Mouse (Mus musculus) kidney, postnatal 10 days (tissue): ENCODE data around the gene Pgghg.

Experiments used
- DNase-seq: peaks from one replicate; pipeline ENCODE4 v3.0.0; 2021; ENCODE audit warnings: mixed read lengths

Gene Pgghg

DNA sequence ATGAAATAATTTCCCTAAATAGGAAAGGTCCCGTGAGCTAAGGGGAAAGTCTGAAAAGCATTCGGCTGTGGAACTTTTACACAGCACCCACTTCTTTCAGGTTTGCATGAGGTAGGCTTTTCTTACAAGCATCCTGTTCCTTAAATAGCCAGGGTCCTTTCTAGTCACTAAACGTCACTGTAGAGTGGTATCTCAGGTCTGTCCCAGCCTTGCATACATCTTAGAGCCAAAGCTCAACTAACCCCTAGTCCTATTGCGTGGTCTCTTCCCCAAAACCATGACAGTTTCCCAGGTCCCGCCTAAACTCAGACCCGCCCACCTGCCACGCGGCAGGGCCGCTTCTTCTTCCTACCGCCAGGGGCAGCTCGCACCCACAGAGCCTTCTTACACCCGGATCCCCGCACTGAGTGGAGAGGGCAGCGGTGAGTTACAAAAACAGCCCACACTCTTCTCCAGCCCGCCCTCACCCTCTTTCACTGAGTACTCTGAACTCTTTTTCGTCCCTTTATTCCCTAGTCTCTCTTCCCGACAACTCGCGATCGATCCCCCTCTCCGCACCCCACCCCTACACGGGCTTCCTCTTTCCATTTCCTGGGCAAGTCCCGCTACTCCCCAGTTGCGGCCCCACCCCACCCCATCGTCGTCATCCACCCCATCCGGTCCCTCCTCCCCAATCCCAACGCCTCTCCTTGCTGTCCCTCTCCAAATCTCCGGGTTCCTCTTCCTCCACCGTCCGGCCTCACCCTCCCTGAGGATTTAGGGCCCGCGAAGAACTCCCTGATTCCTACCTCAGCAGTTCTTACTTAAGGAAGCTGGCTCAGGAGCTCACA lies at the start of gene Pgghg:
TSS of gene Pgghg (plus strand) at position 170 of the 830 bp plus-strand sequence.
- peak; percentile 93 for DNase-seq

DNA sequence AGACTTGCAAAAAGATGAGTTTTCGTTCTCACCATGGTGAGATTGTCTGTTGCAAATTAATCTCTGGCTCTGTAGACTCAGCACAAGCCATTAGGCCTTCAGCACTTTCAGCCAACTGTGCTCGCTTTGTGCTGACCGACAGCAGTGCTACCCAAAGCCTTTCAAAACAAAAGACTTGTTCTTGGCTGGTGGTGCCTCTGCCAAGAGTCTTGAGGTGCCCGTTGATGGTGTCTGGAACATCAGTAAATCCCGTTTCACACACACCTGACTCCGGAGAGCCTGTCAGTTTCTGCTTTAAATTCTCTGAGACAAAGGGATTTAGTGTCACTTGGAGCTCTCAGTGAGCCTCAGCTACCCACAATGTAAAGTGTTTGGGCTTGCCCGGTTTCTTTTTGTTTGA lies 47.2 kb upstream of the Pgghg start:
- no peak for DNase-seq

- DNase-seq, result no peak
Measured at GRCm38 (mm10) chr7:140894611-140895010, 46.6 kb upstream of the Pgghg start.

DNA sequence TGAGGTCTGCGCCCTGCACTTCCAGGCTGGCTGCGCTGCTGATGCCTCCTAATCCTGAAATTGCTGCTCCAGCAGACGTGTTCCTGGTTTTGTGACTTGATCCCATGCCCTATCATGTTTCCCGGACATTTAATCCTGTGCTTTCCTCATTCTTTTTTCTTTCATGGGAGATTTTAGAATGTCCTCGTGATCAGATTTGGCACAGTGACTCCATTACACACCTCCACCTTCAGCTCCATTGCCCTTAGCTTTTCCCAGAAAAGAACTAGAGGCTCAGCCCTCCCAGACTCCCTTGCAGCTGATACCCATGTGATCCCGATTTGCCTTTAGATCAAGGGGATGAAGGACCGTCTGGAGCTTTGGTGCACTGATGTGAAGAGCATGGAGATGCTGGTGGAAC lies 43.3 kb upstream of the Pgghg start:
- no peak for DNase-seq

- no peak for DNase-seq
Measured at GRCm38 (mm10) chr7:140899121-140899520, 42.1 kb upstream of the Pgghg start.

GRCm38 (mm10) chr7:140900220-140900619 lies 41.0 kb upstream of the Pgghg start, which contains the start of gene Cox8b:
Gene Cox8b, minus strand, starts transcription at chr7:140900446.
- no peak for DNase-seq

- no peak for DNase-seq
Measured at GRCm38 (mm10) chr7:140902036-140902875, 38.9 kb upstream of the Pgghg start.

DNA sequence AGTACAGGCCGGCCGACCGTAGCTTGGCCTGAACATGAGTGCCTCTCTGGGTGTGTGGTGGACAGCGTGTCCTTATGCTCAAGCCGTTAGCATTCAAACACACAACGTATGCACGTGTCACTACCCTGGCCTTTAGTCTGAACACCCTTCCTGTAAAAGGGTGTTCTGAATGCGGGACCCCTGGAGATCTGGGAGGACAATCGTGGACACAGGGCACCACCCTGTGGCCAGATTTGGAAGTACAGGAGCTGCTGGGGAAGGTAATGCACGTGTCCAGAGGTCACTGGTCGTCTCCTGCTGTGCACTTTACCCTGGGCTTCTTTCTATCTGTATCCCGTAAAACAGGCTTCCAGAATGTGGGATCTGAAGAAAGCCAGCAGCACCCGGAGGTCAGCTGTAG lies 38.0 kb upstream of the Pgghg start:
- peak; percentile 90 for DNase-seq

GRCm38 (mm10) chr7:140905642-140906081 lies 35.5 kb upstream of the Pgghg start:
- no peak for DNase-seq

DNA sequence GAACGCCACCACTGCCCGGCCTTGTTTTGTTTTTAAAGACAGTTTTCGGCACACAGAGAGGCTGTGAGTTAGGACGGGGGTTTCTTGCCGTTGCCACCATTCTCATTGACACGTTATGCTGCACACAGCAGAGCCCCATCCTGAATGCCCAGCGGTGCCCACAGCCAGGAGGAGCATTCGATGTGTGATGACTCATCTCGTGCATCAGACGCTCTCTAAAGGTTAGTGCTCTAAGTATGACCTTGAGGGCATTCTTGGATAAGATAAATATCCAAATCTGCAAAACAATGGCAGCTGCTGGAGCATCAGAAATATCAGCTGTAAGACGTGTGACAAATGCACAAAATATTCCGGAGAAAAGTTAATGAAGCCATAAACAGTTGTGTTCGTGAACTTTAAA lies 34.1 kb upstream of the Pgghg start:
- DNase-seq, result no peak

GRCm38 (mm10) chr7:140907697-140908096 lies 33.5 kb upstream of the Pgghg start:
- DNase-seq, result no peak

GRCm38 (mm10) chr7:140908181-140908580 lies 33.0 kb upstream of the Pgghg start:
- no peak for DNase-seq

DNA sequence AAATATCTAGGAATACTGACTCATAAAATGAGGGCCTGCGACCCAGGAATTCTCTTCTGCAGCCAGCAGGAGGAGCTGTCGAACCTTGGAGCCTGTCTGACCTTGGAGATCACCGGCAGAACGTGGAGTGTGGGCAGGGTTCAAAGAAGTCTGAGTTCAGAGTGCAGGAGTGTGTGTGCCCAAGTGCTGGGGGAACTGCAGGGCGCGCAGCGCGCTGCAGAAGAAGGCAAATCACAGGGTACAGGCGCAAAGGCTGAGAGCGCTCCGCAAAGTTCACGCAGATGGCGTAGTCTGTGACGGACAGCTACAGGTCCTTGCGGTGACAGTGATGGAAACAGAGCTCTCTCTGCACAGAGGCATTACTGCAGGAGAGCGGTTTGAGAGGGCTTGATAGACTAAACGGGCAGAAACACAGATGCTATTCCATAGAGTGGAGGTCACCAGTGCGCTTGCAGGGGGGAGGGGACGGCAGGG lies 32.5 kb upstream of the Pgghg start:
- peak; percentile 91 for DNase-seq

GRCm38 (mm10) chr7:140912293-140912692 lies 28.9 kb upstream of the Pgghg start:
- no peak for DNase-seq

DNA sequence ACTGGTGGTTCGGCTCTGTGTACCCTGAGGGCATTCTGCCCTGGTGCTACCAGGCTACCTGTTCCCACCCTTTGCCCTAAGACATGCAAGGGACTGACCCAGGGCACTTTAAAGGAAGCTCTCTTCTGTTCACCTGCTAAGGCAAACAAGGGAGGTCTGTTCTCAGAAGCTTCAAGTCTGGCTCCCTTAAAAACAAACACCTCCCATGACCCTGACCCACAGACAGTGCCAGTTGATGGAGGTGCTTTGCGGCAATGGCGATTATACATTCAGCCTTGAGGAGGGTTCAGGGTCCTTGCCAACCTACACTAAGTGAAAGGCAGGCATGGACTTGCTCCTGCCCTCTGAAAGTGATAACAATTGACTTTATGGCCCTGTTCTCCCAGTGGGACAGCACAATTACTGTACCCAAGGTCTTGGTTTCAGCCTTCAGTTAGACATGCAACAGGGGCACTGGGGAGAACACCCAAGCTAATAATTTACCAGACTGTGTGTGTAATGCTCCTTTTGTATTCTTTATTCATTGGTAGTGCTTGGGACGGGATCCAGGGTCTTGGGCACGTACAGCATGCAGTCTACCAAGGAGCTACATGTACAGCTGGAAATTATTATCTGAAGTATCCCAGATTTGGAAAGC lies 28.2 kb upstream of the Pgghg start:
- no peak for DNase-seq

GRCm38 (mm10) chr7:140914031-140914690 lies 27.0 kb upstream of the Pgghg start:
- DNase-seq, result no peak

- no peak for DNase-seq
Measured at GRCm38 (mm10) chr7:140919911-140920310, 21.3 kb upstream of the Pgghg start.

DNA sequence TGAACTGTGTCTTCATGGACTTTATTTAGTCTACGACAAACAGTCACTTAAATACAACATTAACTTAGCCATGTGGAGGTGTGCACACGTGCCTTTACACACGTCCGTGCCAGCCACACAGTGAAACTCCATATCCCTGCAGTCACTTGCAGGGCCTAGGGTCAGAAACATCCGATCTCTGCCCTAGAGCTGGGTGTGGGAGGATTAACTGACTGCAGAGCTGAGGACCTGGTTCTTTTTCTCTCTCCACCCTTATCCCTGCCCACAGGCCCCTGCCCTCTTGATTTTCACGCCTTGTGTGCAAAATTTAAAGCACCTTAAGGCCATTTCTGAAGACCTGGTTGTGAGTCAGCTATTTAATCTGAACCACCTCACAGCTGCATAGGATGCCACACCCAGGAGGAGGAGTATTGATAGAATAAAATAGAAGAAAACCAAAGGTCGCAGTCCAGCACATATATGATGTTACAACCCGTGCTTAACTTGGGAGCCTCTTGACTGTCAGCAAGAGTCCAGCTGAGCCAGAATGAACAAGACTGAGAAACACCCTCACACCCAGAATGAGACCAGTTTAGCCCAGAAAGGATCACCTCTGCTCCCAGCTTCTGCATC lies 20.7 kb upstream of the Pgghg start, which contains the start of gene Nlrp6:
TSS of gene Nlrp6 (plus strand) at position 485 of the 612 bp plus-strand sequence.
- no peak for DNase-seq

GRCm38 (mm10) chr7:140921225-140921975 lies 19.8 kb upstream of the Pgghg start:
- DNase-seq, result no peak

DNA sequence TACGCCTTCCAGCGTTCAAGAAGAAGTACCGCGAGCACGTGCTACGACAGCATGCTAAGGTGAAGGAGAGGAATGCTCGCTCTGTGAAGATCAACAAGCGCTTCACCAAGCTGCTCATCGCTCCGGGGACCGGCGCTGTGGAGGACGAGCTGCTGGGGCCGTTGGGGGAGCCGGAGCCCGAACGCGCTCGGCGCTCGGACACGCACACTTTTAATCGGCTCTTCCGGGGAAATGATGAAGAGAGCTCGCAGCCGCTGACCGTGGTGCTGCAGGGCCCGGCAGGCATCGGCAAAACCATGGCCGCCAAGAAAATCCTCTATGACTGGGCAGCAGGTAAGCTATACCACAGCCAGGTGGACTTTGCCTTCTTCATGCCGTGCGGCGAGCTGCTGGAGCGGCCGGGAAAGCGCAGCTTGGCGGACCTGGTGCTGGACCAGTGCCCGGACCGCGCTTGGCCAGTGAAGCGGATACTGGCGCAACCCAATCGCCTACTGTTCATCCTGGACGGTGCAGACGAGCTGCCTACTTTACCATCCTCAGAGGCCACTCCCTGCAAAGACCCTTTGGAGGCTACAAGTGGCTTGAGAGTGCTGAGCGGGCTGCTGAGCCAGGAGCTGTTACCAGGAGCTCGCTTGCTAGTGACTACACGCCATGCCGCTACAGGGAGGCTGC lies 18.7 kb upstream of the Pgghg start:
- DNase-seq, result peak; percentile 87
